Mouse (Mus musculus) cerebellum, adult 2 months (tissue): ENCODE data around the gene Preb. TPM values are rescaled to one million over a fixed set of nuclear protein-coding genes. Genes with fewer than 3 reads are reported as not detected.
A peak's percentile ranks its signal among the peaks of the same experiment; 100 is the strongest.

ENCODE experiments used
- DNase-seq, 2 experiments: peaks; one replicate each; pipeline ENCODE4 v3.0.0; 2021
- H3K27ac ChIP-seq: fragments of 200-500 bp; 2 replicates; pipeline ENCODE4 v1.5.1; 2012; ENCODE audit warnings: low read length, control low read depth, inconsistent platforms; ENCODE audit not compliant: insufficient read depth
- H3K27me3 ChIP-seq: fragments of 200-500 bp; 2 replicates; pipeline ENCODE4 v1.6.1; 2012; ENCODE audit warnings: inconsistent platforms, mild to moderate bottlenecking, low read length, moderate library complexity; ENCODE audit not compliant: control insufficient read depth, insufficient read depth
- H3K4me1 ChIP-seq: fragments of 200-500 bp; 2 replicates; pipeline ENCODE4 v1.6.1; 2011; ENCODE audit warnings: low read length; ENCODE audit not compliant: control insufficient read depth, insufficient read depth
- H3K4me3 ChIP-seq: fragments of 200-500 bp; replicated peaks from 2 replicates; pipeline ENCODE3; 2011; ENCODE audit warnings: mild to moderate bottlenecking, low read depth, low read length, control low read depth; ENCODE audit not compliant: insufficient read depth
- CTCF ChIP-seq: fragments of 200-500 bp; IDR thresholded peaks from 2 replicates; pipeline ENCODE4 v1.5.1; 2011; ENCODE audit warnings: low read depth, mild to moderate bottlenecking, control low read depth, low read length, moderate library complexity, borderline replicate concordance; ENCODE audit not compliant: insufficient read depth
- POLR2A ChIP-seq: fragments of 200-500 bp; IDR thresholded peaks from 2 replicates; pipeline ENCODE4 v1.6.1; 2011; ENCODE audit warnings: low read length, control low read depth, borderline replicate concordance; ENCODE audit not compliant: insufficient read depth
- WGBS: fragments of 180-500 bp; shearing (Covaris S2); methylation state at CpG from one replicate; pipeline ENCODE4 v1.1.7; 2018; 5-methylcytosine and 5-hydroxymethylcytosine counted together
- polyA plus RNA-seq: library from polyadenylated mRNA; depleted of rRNA; stranded (reverse); fragments of >200 nt; gene quantifications from 2 replicates; pipeline ENCODE4 v1.2.3, GENCODE M21; 2012

Preb gene
- polyA plus RNA-seq, 1 experiment, result 241 TPM

DNA sequence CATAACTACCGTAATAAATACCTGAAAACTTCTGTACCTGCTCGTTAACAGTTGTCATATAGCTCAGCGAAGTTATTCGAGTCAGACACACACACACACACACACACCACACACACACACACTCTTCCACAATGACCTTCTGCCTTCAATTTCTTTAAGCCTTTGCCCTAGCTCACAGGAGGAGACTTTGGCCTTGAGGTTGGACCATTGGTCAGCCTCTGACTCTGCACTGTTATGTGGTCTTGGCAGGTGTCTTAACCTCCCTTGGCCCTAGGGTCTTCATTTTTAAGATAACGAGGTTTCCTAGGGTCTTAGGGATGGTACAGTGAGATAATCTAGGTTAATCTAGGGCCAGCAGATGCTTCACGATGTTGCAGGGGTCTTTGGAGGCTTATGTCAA, 15.8 kb downstream of the Preb start:
- H3K27me3 ChIP-seq, result no peaks in the 10 kb centered on the region
- 95% methylated on average over 6 of the region's 6 CpGs for WGBS
- H3K4me3 ChIP-seq, result no peak overlapping the region
- H3K27ac ChIP-seq, result no peak overlapping the region
- H3K4me1 ChIP-seq, result peaks cover 3% of the 10 kb centered on the region; the same call in 1 of the 2 replicates
- DNase-seq, result no peak
- TF ChIP-seq POLR2A (no peak), CTCF (no peak)

- no peak overlapping the region for H3K27ac ChIP-seq
- H3K4me3 ChIP-seq, result no peak overlapping the region
- peak; percentile 33; the same call in 1 of the 2 replicates for TF ChIP-seq CTCF
- TF ChIP-seq POLR2A, result no peak
- DNase-seq, result peak; percentile 4 to 9
- H3K27me3 ChIP-seq, result no peaks in the 10 kb centered on the region
- 98% methylated on average over 2 of the region's 2 CpGs for WGBS
- peaks cover 3% of the 10 kb centered on the region; the same call in 1 of the 2 replicates for H3K4me1 ChIP-seq
Measured at GRCm38 (mm10) chr5:30943004-30943403, 17.2 kb downstream of the Preb start.

DNA sequence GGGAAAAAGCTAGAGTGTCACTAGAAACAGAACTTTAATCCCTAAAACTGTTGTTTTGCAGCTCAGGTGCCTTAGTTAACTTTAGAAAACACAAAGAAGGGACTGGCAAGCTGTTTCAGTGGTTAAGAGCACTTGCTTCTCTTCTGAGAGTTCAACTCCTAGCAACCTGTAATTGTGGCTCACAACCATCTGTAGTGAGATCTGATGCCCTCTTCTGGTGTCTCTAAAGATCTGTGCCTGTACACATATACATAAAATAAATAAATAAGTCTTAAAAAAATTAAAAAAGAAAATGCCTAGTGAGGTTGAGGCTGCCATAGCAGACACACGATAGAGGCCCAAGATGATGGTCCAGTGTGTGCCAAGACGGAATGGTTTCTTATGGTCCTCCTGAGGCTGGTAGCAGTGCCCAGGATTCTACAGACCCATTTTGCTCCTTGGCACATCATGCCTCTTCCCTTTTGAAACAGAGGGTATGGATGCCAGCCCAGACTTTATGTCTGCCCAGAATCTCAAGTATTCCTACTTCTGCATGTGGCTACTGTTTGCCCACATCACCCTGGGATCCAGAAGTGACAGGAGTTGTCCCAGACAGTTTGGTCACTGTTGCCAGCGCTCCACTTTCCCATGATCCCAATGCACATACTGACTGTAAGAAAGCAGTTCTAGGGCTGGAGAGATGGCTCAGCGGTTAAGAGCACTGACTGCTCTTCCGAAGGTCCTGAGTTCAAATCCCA, 25.3 kb downstream of the Preb start:
- no peak overlapping the region for H3K4me3 ChIP-seq
- no peaks in the 10 kb centered on the region for H3K27me3 ChIP-seq
- 82% methylated on average over 5 of the region's 5 CpGs for WGBS
- DNase-seq, result peak in 1 of 2 experiments; percentile 5
- H3K27ac ChIP-seq, result no peak overlapping the region
- TF ChIP-seq POLR2A (no peak), CTCF (no peak)
- H3K4me1 ChIP-seq, result 0 out of 2 replicates have a peak, but pooled peaks cover 3% of the 10 kb centered on the region

GRCm38 (mm10) chr5:30933705-30934104, 26.5 kb downstream of the Preb start:
- peak in 1 of 2 experiments; percentile 5 for DNase-seq
- WGBS, result 69% methylated on average over 5 of the region's 5 CpGs
- 0 out of 2 replicates have a peak, but pooled peaks cover 3% of the 10 kb centered on the region for H3K4me1 ChIP-seq

DNA sequence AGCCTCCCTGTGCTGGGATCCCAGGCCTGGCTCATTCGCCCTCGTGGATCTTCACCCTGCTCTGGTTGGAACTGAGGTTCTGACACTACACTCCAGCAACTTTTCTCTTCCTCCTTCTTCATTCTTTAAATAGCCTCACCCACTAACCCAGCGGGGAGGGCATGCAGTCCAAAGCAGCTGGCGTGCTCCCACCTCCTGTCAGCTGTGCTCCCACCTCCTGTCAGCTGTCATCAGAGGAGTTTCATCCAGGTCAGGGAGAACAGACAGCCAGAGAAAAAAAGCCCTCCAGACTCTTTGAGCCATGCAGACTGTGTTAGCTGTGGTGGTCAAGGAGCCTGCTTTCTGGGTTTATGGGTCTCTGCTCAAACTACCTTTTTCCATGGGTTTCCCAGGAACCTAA, 28.8 kb downstream of the Preb start:
- Histone ChIP-seq H3K4me3 (no peak overlapping the region), H3K27ac (no peak overlapping the region), H3K27me3 (no peaks in the 10 kb centered on the region), H3K4me1 (0 out of 2 replicates have a peak, but pooled peaks cover 3% of the 10 kb centered on the region)
- no peak for DNase-seq
- TF ChIP-seq POLR2A (no peak), CTCF (no peak)
- WGBS, result 73% methylated on average over 4 of the region's 4 CpGs

More at GRCm38 (mm10) chr5:30933705-30934104, 26.5 kb downstream of the Preb start:
- TF ChIP-seq CTCF, result no peak
- no peak for TF ChIP-seq POLR2A
- H3K27ac ChIP-seq, result no peak overlapping the region
- no peak overlapping the region for H3K4me3 ChIP-seq
- no peaks in the 10 kb centered on the region for H3K27me3 ChIP-seq

GRCm38 (mm10) chr5:30930846-30931245, 29.3 kb downstream of the Preb start:
- H3K4me3 ChIP-seq, result no peak overlapping the region
- H3K27me3 ChIP-seq, result no peaks in the 10 kb centered on the region
- WGBS, result 37% methylated on average over 6 of the region's 6 CpGs
- DNase-seq, result no peak
- 0 out of 2 replicates have a peak, but pooled peaks cover 3% of the 10 kb centered on the region for H3K4me1 ChIP-seq
- H3K27ac ChIP-seq, result no peak overlapping the region
- no peak for TF ChIP-seq CTCF
- no peak for TF ChIP-seq POLR2A

- TF ChIP-seq POLR2A (no peak), CTCF (peak; percentile 85)
- Histone ChIP-seq H3K27ac (no peak overlapping the region), H3K4me3 (no peak overlapping the region), H3K27me3 (no peaks in the 10 kb centered on the region), H3K4me1 (0 out of 2 replicates have a peak, but pooled peaks cover 3% of the 10 kb centered on the region)
- 9% methylated on average over 4 of the region's 4 CpGs for WGBS
- DNase-seq, result peak; percentile 79 to 83
Measured at GRCm38 (mm10) chr5:30930121-30930520, 30.0 kb downstream of the Preb start.

DNA sequence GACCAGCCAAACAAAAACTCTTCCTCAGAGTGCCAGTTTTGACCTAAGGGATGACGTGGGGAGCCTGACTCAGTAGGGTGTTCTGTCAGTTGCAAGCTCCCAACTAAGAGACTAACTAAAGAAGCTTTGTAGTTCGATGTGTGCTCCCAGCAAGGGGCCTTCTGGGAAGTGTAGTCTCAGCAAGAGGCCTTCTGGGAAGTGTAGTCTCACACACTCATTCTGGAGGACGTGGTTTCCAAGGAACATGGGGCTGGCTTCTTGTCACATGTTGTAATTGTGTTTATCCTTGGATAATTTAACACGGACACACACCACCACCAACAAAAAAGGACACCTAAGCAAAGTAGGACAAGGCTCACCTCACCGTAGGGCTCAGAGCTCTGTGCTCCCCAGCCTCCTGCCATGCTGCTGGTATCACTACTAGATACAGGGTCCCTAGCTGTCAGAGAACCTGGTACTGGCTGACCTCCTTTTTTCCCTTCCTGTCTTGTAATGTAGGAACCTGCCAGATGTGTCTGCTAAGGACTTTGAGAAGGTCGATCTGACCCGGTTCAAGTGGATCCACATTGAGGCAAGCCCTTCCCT, 32.1 kb downstream of the Preb start:
- DNase-seq, result peak; percentile 38 to 57
- H3K4me1 ChIP-seq, result 0 out of 2 replicates have a peak, but pooled peaks cover 3% of the 10 kb centered on the region
- H3K27me3 ChIP-seq, result no peaks in the 10 kb centered on the region
- no peak overlapping the region for H3K27ac ChIP-seq
- 39% methylated on average over 7 of the region's 7 CpGs for WGBS
- no peak for TF ChIP-seq CTCF
- TF ChIP-seq POLR2A, result no peak
- no peak overlapping the region for H3K4me3 ChIP-seq
